Mouse (Mus musculus) forelimb bud, embryonic 11.5 days (tissue): ENCODE measurements at regions not wholly inside any gene's neighbourhood (a gene's known extent, or its start where the extent isn't known, plus 50 kb on each side); places are given as distances from the start of the nearest gene placed in this dataset.

Experiments
- DNase-seq: peaks from one replicate; pipeline ENCODE4 v3.0.0-alpha.2; 2012; ENCODE audit warnings: low read depth, low spot score

DNA sequence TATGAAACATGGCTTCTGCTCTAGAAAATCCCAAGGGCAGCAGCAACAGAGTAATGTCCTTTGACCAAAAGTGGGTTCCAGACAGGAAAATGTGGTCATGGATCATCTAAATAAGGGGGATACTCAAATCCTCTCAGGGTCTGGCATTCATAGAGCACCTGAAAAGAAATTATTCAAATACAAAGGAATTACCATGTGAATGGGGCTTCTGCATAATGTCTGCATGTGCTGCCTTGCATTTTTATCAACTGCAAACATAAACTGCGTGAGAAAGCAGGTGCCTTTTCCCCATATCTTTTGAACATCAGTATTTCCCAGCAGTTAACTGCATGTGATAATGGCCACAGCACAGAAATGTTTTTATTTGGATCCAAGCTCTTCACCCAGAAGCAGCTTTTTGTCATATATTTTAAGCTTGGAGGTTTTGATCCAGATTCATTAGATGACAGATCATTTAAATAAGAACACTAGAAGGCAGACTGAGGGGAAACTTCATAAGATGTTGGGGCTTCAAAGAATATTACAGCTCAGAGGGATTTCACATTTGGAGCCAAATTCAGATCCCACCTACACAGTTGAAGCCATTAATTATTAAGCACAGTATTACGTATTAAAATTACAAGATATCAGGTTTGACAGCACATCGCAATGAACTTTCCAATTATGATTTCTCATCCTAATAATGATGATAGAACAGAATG, 527.8 kb downstream of the Gm11232 start:
- no peak for DNase-seq

DNA sequence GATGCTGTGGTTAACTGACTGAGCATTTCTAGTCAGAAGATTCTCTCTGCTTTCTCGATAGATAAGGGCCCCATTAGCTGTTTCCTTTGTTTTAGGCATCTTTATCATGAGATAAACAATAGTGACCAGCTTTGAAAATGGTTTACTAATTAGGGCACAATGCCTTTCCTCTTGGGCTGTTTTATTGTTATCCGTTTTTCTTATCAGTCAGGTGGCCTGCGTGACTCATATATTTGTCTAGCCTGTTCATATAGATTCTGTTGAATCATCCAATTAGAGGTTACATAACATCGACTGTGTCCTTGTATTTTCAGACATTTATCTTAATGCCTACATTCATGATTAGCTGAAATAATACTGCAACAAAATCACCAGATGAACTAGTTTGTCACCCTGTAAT, 531.1 kb downstream of the Gm11232 start:
- no peak for DNase-seq

DNA sequence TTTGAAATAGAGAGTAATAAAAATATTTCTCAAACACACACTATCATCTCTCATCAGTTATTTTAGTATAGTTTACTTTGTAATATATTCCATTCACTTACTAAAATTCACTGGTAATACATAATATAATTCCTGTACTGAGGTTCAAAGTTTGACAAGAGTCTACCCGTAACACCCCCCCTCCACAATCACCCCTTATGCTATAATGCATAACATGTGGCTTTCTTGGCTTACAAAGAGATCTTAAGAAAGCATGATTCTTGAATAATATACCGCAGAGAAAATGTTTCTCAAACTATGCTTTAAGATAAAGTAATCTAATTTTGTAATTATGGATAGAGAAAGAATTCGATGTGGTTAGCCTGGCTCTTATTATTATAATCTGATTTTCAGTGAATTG, 539.7 kb downstream of the Gm11232 start:
- peak; percentile 4 for DNase-seq

DNA sequence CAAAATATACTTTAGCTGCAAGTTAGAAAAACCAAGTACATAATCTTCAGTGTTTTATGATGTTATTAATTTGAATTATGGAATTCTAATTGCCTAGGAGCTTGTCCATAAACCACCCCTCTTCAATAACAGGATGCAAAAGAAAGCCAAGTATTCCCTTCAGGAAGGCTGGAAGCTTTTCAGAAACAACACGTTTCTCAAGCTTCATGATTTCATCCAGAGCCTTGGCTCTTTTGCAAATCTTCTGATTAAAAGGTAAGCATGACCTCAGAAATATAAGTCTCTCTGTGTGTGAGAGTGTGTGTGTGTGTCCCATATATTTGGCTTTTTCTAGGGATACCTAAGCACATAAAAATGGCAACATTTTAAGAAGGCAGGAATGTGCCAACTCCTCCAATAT, 570.0 kb downstream of the Gm11232 start:
- no peak for DNase-seq

DNA sequence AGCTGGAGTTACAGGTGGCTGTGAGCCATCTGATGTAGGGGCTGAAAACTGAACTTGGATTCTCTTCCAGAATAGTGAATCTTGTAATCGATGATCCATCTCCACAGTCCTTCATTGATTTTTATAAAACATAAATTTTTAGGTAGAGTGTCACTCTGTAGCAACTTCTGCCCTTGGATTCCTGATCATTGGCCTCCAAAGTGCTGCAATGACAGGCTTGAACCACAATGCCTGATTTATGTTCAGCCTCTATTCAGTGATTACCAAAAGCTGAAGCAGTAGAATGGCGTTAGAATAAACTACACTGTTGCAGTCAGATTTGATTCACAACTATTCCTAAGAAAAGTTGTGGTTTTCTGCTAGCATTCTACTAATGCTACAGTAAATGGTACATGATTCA, 580.1 kb downstream of the Gm11232 start:
- no peak for DNase-seq

DNA sequence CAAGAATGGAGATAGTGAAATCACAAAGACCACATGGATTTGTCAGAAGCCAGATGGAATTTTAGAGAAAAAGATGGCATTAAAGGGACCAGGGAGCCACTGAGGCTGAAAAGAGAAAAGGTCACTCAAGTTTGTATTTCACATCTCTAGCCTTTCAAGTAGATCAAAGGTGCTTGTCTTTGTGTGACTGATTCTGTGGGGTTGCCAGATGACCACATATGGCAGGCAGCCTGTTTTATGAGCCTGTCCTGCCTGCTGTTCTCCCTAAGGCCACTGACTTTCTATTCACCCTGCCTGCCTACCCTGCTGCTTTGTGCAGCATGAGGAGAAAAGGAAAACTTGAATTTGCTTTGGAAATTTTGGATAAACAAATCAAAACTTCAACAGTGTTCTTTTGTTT, 592.0 kb downstream of the Gm11232 start:
- DNase-seq = peak; percentile 25

DNA sequence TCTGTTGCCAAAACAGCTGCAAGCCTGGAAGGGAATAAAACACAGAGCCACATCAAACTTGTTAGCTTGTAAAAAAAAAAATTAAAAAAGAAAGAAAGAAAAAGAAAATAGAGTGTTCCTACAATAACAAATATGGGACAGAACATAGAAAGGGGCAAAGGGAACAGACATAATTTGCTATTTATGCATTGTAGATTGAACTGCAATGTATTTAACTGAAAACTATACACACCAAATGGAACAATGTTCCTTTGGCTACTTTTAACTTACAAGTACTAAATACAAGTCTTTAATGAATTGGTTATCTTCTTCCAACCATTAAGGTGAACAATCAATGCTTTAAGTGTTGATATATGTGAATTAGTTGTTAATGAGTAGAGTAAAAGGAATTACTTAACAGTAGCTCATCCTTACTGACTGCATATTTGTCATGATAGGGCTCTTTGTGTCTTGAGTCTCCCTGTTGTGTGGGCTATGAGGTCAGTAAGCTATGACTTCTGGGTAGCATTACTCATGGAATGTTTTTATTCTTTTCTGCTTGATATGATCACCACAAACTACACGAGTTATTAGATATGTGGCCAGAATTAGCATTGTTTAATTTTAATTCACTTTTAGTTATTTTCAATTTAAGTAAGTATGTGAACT, 597.0 kb upstream of the Megf9 start:
- peak; percentile 12 for DNase-seq

DNA sequence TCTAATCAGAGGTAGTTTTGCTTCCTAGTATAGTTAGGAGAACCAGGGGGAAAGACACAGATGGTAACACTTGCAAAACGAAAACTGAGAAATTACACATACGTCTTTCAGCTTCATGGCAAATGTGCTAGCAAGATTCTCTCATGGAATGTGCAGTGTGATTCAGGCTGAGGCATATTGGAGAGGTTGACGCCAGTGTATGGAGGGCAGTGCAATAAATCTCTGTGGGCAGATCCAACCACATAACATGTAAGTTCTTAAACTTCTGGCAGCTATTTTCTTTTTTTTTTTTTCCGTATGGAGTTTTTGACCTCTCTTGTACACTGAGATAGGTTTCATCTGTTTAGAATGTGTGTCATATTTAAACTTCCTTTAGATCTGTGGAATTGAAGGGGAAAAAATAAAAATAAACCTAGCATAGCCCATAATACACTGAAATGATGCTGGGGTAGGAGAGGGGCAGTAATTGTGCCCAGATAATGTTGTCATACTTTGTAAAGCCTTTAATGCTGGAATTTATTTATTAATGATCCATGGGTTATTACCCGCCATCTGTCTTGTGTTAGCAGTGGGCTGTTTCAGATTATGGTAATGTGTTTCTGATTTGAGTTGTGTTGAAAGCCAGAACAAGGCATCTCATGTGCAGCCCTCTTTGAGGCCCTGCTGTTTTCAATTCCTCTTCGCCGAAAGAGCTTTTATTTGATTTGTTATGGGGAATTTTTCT, 596.3 kb upstream of the Megf9 start:
- DNase-seq = peak; percentile 93

DNA sequence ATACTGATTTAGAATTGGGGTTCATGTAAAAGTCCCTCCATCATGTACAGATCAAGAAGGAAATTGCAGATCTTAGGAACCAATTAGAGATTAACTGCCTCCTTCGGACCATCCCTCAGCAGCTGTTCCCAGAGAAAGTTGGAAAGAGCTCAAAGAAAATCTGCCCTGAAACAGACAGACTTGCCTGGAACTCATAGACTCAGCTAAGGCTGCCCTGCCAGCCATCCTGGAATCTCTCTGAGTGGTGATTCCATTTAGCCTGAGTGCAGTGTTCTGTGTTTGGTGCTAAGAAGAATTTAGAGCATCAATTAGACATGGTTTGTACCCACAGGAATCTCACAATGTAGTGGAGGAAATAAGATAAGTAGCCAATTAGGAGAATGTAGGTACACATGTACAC, 594.5 kb upstream of the Megf9 start:
- DNase-seq = no peak
